Mouse (Mus musculus): ENCODE measurements around the gene Thap3.

DNA sequence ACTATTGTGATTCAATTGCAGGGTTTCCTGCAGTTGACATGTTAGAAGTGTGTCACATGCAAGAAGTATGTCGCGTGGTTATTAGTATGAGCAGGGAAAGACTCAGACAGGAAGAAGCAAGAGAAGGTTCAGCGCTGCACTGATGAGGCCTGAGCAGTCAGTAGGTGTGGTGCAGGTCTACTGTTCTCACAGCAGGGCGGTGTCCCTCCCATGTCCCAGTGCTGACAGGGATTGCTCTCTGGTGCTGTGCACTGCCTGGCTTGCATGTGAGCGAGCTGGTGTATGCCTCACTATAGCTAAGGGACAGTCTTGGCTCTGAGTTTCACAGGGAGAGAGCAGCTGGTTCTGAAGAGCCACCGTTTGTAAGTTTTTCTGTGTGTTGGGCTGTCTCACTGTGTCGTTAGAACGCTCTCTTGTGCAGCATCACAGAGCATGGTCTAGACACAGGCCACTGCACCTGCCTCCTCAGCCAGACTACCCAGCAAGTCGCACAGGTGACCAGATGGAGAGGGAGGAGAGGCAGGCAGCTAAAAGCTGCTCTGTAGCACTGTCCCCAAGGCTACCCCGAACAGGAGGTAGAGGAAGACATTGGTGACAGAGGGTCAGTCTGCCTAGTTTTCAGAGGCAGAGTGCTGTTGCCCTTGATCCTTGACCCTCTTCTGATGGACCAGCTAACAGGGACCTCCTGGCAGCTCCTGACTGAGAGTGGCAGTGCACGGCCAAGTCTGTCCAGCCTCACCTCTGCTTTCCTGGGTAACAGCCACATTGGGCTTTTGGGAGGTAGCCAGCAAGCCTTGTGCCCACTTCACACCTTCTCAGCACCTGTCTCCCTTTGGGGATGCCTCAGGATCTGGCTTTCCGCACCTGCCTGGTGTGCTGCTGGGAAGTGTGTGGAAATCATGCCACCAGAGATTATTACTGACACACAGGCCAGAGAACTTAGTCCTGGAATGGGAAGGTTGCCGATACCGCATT lies 40.0 kb downstream of the Thap3 start:
- TF ChIP-seq POLR2A (IDR thresholded peaks at IDR 0.05; ENCODE audit: low read depth, low read length) (no peak), CTCF (IDR thresholded peaks at IDR 0.05; ENCODE audit: extremely low read depth, insufficient read depth, insufficient read length, insufficient replicate concordance) (no peak)
